Mouse (Mus musculus) stomach, embryonic 16.5 days (tissue): ENCODE data around the gene Evi2b. TPM values are rescaled to one million over a fixed set of nuclear protein-coding genes. Genes with fewer than 3 reads are reported as not detected.

ENCODE experiments used
- ATAC-seq: fragments of 200-750 bp; cut with Nextera tagmentation; 2 replicates; pipeline ENCODE4 v1.8.0; 2017; ENCODE audit warnings: moderate number of reproducible peaks, moderate TSS enrichment; ENCODE audit not compliant: insufficient read depth, low FRiP score
- H3K27ac ChIP-seq: fragments of 300-500 bp; sonication (generic); 2 replicates; pipeline ENCODE4 v1.5.1; 2014; ENCODE audit warnings: low read length
- H3K27me3 ChIP-seq: fragments of 300-500 bp; sonication (generic); 2 replicates; pipeline ENCODE4 v1.6.1; 2014; ENCODE audit warnings: low read length, control low read depth, mixed read lengths; ENCODE audit not compliant: control insufficient read depth, insufficient read depth
- H3K36me3 ChIP-seq: fragments of 300-500 bp; sonication (generic); 2 replicates; pipeline ENCODE4 v1.6.1; 2014; ENCODE audit warnings: low read length; ENCODE audit not compliant: control insufficient read depth, insufficient read depth
- H3K4me1 ChIP-seq: fragments of 300-500 bp; sonication (generic); 2 replicates; pipeline ENCODE4 v1.6.1; 2014; ENCODE audit warnings: low read length, control low read depth, mixed read lengths; ENCODE audit not compliant: control insufficient read depth, insufficient read depth
- H3K4me2 ChIP-seq: fragments of 300-500 bp; sonication (generic); 2 replicates; pipeline ENCODE4 v1.6.1; 2014; ENCODE audit warnings: low read depth, low read length, mixed read lengths
- H3K4me3 ChIP-seq: fragments of 300-500 bp; sonication (generic); replicated peaks from 2 replicates; pipeline ENCODE4 v1.5.1; 2014; ENCODE audit warnings: mild to moderate bottlenecking, low read length
- H3K9ac ChIP-seq: fragments of 300-500 bp; sonication (generic); 2 replicates; pipeline ENCODE4 v1.6.1; 2014; ENCODE audit warnings: low read length
- H3K9me3 ChIP-seq: fragments of 300-500 bp; sonication (generic); replicated peaks from 2 replicates; pipeline ENCODE4 v1.6.1; 2016; ENCODE audit warnings: low read length, control low read depth; ENCODE audit not compliant: control insufficient read depth
- WGBS: fragments of 180-500 bp; shearing (Covaris S2); extraction: QIAGEN DNeasy Blood & Tissue Kit; methylation state at CpG from one replicate; pipeline ENCODE4 v1.1.7; 2014; 5-methylcytosine and 5-hydroxymethylcytosine counted together
- polyA plus RNA-seq: library from polyadenylated mRNA; unstranded; fragments of >200 nt; fragmentation: Nextera tagmentation; extraction: Ambion mirVana; gene quantifications from 2 replicates; pipeline ENCODE4 v1.2.1, GENCODE M21; 2015

The Evi2b gene
- polyA plus RNA-seq, 1 experiment from 2014 or later: 1.8 TPM

DNA sequence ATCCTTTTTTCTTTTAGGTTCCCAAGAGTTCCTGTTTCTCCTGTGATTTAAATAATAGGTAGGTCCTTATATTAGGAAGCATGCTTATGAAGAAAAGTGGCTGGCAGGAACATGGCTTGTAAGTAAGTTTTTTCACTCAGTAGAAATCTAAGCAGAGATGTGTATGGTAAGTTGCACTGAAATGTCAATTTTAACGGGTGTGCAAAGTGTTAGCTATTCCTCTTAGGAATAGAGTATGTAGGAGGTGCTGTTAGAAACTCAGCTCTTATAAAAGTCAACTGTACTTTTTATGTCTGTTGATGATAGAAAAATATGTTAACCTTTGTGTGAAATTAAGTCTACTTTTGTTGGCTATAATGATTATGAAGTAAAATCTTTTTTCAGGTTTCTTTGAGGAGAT, 55.5 kb downstream of the Evi2b start:
- 69% methylated on average over 1 of the region's 1 CpGs for WGBS
- Histone ChIP-seq H3K27me3 (no peaks in the 10 kb centered on the region), H3K9me3 (no peaks in the 10 kb centered on the region), H3K4me2 (no peak overlapping the region), H3K4me3 (no peak overlapping the region), H3K9ac (no peak overlapping the region), H3K27ac (no peak overlapping the region), H3K4me1 (no peaks in the 10 kb centered on the region), H3K36me3 (peaks cover 6% of the 10 kb centered on the region)
- no peak for ATAC-seq

Other genes starting within 250 kb of the Evi2b start
- not detected in 2 replicates for gene Gm9964, start 226.9 kb downstream of the Evi2b start, polyA plus RNA-seq
- 3.2 and 4.1 TPM in 2 replicates for gene Nf1, start 184.1 kb downstream of the Evi2b start, polyA plus RNA-seq
- gene Omg, start 19.7 kb downstream of the Evi2b start, polyA plus RNA-seq: 0.12 and 0.28 TPM in 2 replicates
- 0.60 and 0.89 TPM in 2 replicates for gene Evi2, start 6.8 kb upstream of the Evi2b start, polyA plus RNA-seq
- 4.2 and 5.0 TPM in 2 replicates for gene Evi2a, start 6.8 kb upstream of the Evi2b start, polyA plus RNA-seq
- gene Rab11fip4, start 67.5 kb upstream of the Evi2b start, polyA plus RNA-seq: 2.0 and 2.2 TPM in 2 replicates